Mouse (Mus musculus): ENCODE measurements around the gene Pde6b. TPM values are rescaled to one million over a fixed set of nuclear protein-coding genes. Genes with fewer than 3 reads are reported as not detected.

Gene Pde6b
- total and polyA plus RNA-seq, 2 experiments from 2014 or later = 0.26 TPM; not detected in 1

DNA sequence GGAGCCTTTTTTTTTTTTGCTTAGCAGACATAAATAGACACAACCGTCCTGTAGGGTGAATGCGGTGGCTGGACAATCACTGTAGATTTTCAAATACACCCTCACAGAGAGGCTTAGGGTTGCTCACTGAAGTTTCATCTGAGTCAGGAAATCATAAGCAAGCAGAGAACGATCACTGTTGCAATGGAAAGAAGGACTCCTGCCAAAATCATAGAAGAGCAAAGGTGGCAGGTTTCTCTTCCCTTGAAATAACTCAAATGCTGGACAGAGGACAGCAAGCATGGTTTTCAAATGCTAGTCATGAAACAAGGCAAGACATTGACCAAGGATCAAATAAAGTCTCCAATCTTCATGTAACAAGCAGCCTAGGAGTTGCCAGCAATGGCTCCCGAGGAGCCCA lies 9.8 kb upstream of the Pde6b start:
- Histone ChIP-seq H3K36me3 (ENCODE audit: insufficient read depth, low read length) (no peaks in the 10 kb centered on the region), H3K27me3 (ENCODE audit: insufficient read depth, low read length) (no peaks in the 10 kb centered on the region), H3K4me3 (ENCODE audit: low read length) (no peak overlapping the region), H3K9ac (replicated peaks; ENCODE audit: low read length) (no peak overlapping the region), H3K9me3 (ENCODE audit: low read length) (no peaks in the 10 kb centered on the region; the same call in 1 of the 2 replicates), H3K27ac (no peak overlapping the region), H3K4me1 (ENCODE audit: insufficient read depth, low read length) (no peaks in the 10 kb centered on the region), H3K4me2 (ENCODE audit: low read depth, low read length) (no peak overlapping the region)
- TF ChIP-seq CTCF (IDR thresholded peaks at IDR 0.05; ENCODE audit: low read depth) = no peak
- ATAC-seq = no peak
- 89% methylated on average over 4 of the region's 4 CpGs for WGBS
- no peak for DNase-seq (ENCODE audit: low spot score)

DNA sequence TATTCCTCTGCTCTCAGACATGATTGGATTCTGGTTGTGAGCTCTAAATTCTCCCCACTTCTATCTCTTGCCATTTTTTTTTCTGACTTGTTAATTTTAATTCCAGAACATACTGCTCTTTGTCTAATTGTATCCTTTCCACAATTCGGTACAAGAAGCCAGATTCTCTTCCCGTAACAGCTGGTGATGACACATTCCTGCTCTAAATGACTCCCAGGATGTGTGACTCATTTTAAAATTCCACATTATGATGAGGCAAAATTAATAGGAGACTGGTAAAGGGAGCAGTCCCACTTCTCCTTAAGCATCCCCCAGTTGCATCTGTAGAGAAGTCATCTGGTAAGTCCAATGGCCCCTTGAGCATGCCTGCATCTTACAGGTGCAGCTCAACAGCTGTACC lies 2.6 kb upstream of the Pde6b start:
- H3K9ac ChIP-seq (replicated peaks; ENCODE audit: low read length) = no peak overlapping the region
- WGBS = 75% methylated on average over 2 of the region's 2 CpGs
- H3K27me3 ChIP-seq (ENCODE audit: insufficient read depth, low read length) = no peaks in the 10 kb centered on the region
- no peaks in the 10 kb centered on the region; the same call in 1 of the 2 replicates for H3K9me3 ChIP-seq (ENCODE audit: low read length)
- H3K4me1 ChIP-seq (ENCODE audit: insufficient read depth, low read length) = no peaks in the 10 kb centered on the region
- no peak overlapping the region for H3K4me2 ChIP-seq (ENCODE audit: low read depth, low read length)
- DNase-seq (ENCODE audit: low spot score) = no peak
- TF ChIP-seq CTCF (IDR thresholded peaks at IDR 0.05; ENCODE audit: low read depth) = no peak
- no peaks in the 10 kb centered on the region for H3K36me3 ChIP-seq (ENCODE audit: insufficient read depth, low read length)
- no peak overlapping the region for H3K27ac ChIP-seq
- ATAC-seq = no peak
- no peak overlapping the region for H3K4me3 ChIP-seq (ENCODE audit: low read length)

DNA sequence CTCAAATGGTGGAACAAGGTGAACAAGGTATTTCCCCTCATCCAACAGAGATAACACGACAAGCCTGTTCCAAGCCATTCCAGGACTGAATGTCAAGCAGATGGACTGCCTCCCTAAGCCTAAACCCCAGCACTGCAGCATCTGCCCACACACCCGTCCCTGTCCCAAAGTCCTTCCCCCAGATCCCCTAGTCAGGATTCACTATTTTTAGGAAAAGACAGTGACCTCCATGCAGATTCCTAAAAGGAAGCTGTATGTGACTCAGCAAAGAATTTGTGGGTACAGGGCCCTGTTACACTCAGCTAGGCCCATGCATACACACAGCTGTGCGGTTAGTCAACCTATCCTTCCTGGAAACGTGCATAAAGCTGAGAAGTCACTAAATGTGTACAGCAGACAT lies 1.7 kb upstream of the Pde6b start:
- no peaks in the 10 kb centered on the region for H3K36me3 ChIP-seq (ENCODE audit: insufficient read depth, low read length)
- H3K9me3 ChIP-seq (ENCODE audit: low read length) = no peaks in the 10 kb centered on the region; the same call in 1 of the 2 replicates
- no peak overlapping the region for H3K4me2 ChIP-seq (ENCODE audit: low read depth, low read length)
- H3K4me1 ChIP-seq (ENCODE audit: insufficient read depth, low read length) = no peaks in the 10 kb centered on the region
- no peak for TF ChIP-seq CTCF (IDR thresholded peaks at IDR 0.05; ENCODE audit: low read depth)
- H3K27me3 ChIP-seq (ENCODE audit: insufficient read depth, low read length) = no peaks in the 10 kb centered on the region
- 75% methylated on average over 4 of the region's 4 CpGs for WGBS
- no peak for DNase-seq (ENCODE audit: low spot score)
- no peak overlapping the region for H3K4me3 ChIP-seq (ENCODE audit: low read length)
- H3K27ac ChIP-seq = no peak overlapping the region
- ATAC-seq = no peak
- no peak overlapping the region for H3K9ac ChIP-seq (replicated peaks; ENCODE audit: low read length)

DNA sequence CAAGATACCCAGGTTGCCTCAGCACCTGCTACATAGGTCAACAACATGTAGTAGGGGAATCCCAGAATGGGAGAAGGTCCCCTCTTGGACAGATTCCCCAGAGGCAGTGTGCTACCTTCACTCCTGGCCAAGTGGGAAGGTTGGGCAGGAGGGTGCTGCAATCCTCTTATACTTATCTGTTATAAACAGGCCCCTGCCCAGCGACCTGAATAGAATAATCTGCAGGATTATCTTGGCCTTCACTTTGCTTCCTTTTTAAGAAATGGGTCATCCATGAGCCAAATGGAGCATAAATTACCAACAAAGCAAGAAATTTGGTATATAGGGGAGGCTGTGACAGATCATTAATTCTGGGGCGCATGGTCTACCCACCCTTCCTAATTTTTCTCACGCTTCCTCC lies 1.6 kb downstream of the Pde6b start:
- TF ChIP-seq CTCF (IDR thresholded peaks at IDR 0.05; ENCODE audit: low read depth) = no peak
- 78% methylated on average over 3 of the region's 3 CpGs for WGBS
- no peak for DNase-seq (ENCODE audit: low spot score)
- Histone ChIP-seq H3K27me3 (ENCODE audit: insufficient read depth, low read length) (no peaks in the 10 kb centered on the region), H3K4me2 (ENCODE audit: low read depth, low read length) (no peak overlapping the region), H3K9me3 (ENCODE audit: low read length) (no peaks in the 10 kb centered on the region), H3K9ac (replicated peaks; ENCODE audit: low read length) (no peak overlapping the region), H3K27ac (no peak overlapping the region), H3K4me1 (ENCODE audit: insufficient read depth, low read length) (no peaks in the 10 kb centered on the region), H3K36me3 (ENCODE audit: insufficient read depth, low read length) (no peaks in the 10 kb centered on the region), H3K4me3 (ENCODE audit: low read length) (no peak overlapping the region)
- no peak for ATAC-seq

DNA sequence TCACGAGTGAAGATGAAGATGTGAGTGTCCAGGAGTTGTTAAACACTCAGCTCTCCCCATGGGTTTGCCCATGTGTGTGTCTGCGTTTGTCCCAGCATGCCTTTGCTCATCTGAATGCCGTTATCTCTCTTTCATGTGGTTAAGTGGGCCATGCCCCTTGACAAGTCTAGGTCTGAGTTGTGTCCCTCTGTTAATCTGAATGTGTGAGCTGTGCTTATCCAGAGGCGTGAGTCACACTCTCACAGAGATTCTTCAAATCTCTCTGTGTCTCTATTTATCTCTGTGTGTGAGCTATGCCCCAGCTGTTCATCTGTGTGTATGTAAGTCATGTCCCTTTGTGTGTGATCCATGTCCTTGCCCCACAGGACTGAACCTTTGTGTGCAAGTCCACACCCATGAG lies 15.3 kb downstream of the Pde6b start:
- H3K4me2 ChIP-seq (ENCODE audit: low read depth, low read length) = no peak overlapping the region
- no peak overlapping the region for H3K4me3 ChIP-seq (ENCODE audit: low read length)
- H3K27ac ChIP-seq = no peak overlapping the region
- no peak for ATAC-seq
- H3K9ac ChIP-seq (replicated peaks; ENCODE audit: low read length) = no peak overlapping the region
- 81% methylated on average over 4 of the region's 4 CpGs for WGBS
- H3K27me3 ChIP-seq (ENCODE audit: insufficient read depth, low read length) = no peaks in the 10 kb centered on the region
- no peak for TF ChIP-seq CTCF (IDR thresholded peaks at IDR 0.05; ENCODE audit: low read depth)
- no peaks in the 10 kb centered on the region for H3K36me3 ChIP-seq (ENCODE audit: insufficient read depth, low read length)
- H3K4me1 ChIP-seq (ENCODE audit: insufficient read depth, low read length) = no peaks in the 10 kb centered on the region
- no peak for DNase-seq (ENCODE audit: low spot score)
- no peaks in the 10 kb centered on the region for H3K9me3 ChIP-seq (ENCODE audit: low read length)

DNA sequence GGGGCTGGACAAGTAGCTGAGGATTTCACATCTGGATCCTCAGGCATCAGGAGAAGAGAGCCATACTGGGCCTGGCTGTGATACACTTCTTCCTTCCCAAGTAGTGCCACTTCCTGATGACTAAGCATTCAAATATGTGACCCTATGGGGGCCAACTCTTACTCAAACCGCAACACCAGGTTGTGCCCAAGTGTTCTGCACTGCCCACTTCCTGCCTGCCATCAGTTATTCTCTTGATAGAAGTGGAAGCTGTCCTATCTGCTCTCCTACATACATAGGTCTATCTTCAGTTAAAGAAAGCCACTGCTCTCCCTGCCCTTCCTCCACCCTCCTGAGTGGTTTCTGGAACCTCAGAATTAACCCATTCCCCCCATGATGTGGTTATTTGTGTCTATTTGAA lies 17.3 kb downstream of the Pde6b start:
- no peak for DNase-seq (ENCODE audit: low spot score)
- Histone ChIP-seq H3K27me3 (ENCODE audit: insufficient read depth, low read length) (no peaks in the 10 kb centered on the region), H3K9me3 (ENCODE audit: low read length) (no peaks in the 10 kb centered on the region), H3K9ac (replicated peaks; ENCODE audit: low read length) (no peak overlapping the region), H3K4me2 (ENCODE audit: low read depth, low read length) (no peak overlapping the region), H3K36me3 (ENCODE audit: insufficient read depth, low read length) (no peaks in the 10 kb centered on the region), H3K27ac (no peak overlapping the region), H3K4me3 (ENCODE audit: low read length) (no peak overlapping the region), H3K4me1 (ENCODE audit: insufficient read depth, low read length) (no peaks in the 10 kb centered on the region)
- no peak for TF ChIP-seq CTCF (IDR thresholded peaks at IDR 0.05; ENCODE audit: low read depth)
- ATAC-seq = no peak
- 74% methylated on average over 1 of the region's 1 CpGs for WGBS

DNA sequence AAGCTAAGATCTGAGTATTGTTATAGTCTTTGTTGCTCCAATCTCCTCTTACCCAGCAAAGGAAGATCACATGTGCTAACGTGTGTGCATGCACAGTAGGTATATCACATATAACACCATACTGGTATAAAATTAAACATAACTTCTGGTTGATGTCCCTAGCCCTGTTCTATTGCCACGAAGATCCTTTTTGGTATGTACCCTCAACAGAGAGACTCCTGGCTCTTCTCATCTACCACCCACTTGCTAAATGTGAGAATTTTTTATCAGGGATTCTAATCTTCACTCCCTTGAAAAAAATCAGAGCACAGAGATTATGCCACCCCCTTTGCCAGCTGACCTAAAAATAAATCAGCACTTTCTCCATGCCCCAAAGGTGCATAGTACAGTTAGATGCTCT lies 18.8 kb downstream of the Pde6b start:
- no peaks in the 10 kb centered on the region for H3K9me3 ChIP-seq (ENCODE audit: low read length)
- H3K27ac ChIP-seq = no peak overlapping the region
- no peaks in the 10 kb centered on the region for H3K36me3 ChIP-seq (ENCODE audit: insufficient read depth, low read length)
- DNase-seq (ENCODE audit: low spot score) = no peak
- no peak for ATAC-seq
- no peak for TF ChIP-seq CTCF (IDR thresholded peaks at IDR 0.05; ENCODE audit: low read depth)
- H3K9ac ChIP-seq (replicated peaks; ENCODE audit: low read length) = no peak overlapping the region
- H3K4me3 ChIP-seq (ENCODE audit: low read length) = no peak overlapping the region
- no peak overlapping the region for H3K4me2 ChIP-seq (ENCODE audit: low read depth, low read length)
- H3K27me3 ChIP-seq (ENCODE audit: insufficient read depth, low read length) = no peaks in the 10 kb centered on the region
- H3K4me1 ChIP-seq (ENCODE audit: insufficient read depth, low read length) = no peaks in the 10 kb centered on the region
- 75% methylated on average over 2 of the region's 2 CpGs for WGBS
